ENCODE assay signal across 16 mouse cellular contexts in genomic region chr5:150176251-150177015, GRCm38 (mm10). TPM values are rescaled to one million over a fixed set of nuclear protein-coding genes. Genes with fewer than 3 reads are reported as not detected.
DNase-seq lines count a peak whose midpoint lies in the region; ATAC-seq and TF ChIP-seq lines count a peak whose summit lies in the region.
"Had no signal": no experiment of that assay in that cellular context is flagged by ENCODE, and none has a peak within 500 bp of the region (broad histone marks: within the 10 kb centered on the region; RNA-seq: fewer than 3 reads in every experiment).

No protein-coding gene starts in this region.

- H3K4me3 ChIP-seq in liver, embryonic 16.5 days (ENCODE audit: low read depth, low read length) = no peak overlapping the region
- H3K4me3 ChIP-seq in gastrocnemius, adult 2 months = no peak overlapping the region
- no peak overlapping the region for H3K4me3 ChIP-seq in kidney, embryonic 15.5 days (replicated peaks)
- H3K4me3 ChIP-seq: forebrain, embryonic 13.5 days; heart, adult 2 months; hindbrain, embryonic 13.5 days; limb, embryonic 10.5 days; lung, embryonic 15.5 days; midbrain, embryonic 12.5 days had no signal

- H3K36me3 ChIP-seq in liver, embryonic 16.5 days (ENCODE audit: control insufficient read depth, insufficient read depth) = no peaks in the 10 kb centered on the region
- H3K36me3 ChIP-seq in kidney, embryonic 15.5 days = no peaks in the 10 kb centered on the region
- H3K36me3 ChIP-seq: hindbrain, embryonic 13.5 days; limb, embryonic 10.5 days; lung, embryonic 15.5 days; midbrain, embryonic 12.5 days had no signal

- DNase-seq in spleen, postnatal 36 days (ENCODE audit: low spot score in 2 of 2) = peak; percentile 8 to 14
- no peak for DNase-seq in spleen, adult 18-20 months
- no peak for DNase-seq in gastrocnemius, adult 2 months
- DNase-seq in T-cell, adult 2 months (ENCODE audit: low spot score) = no peak
- DNase-seq: cerebellum, adult 11-12 months; cerebellum, postnatal 25 days; heart, adult 2 months; thymus, postnatal 36 days had no signal

- no peaks in the 10 kb centered on the region for H3K27me3 ChIP-seq in liver, embryonic 16.5 days (ENCODE audit: control insufficient read depth, insufficient read depth, low read depth, low read length)
- H3K27me3 ChIP-seq in kidney, embryonic 15.5 days = no peaks in the 10 kb centered on the region
- H3K27me3 ChIP-seq: forebrain, embryonic 13.5 days; hindbrain, embryonic 13.5 days; lung, embryonic 15.5 days; midbrain, embryonic 12.5 days had no signal

- H3K4me1 ChIP-seq in liver, embryonic 16.5 days (ENCODE audit: control insufficient read depth, low read depth, low read length) = peaks cover 9% of the 10 kb centered on the region
- H3K4me1 ChIP-seq in kidney, embryonic 15.5 days = peaks cover 18% of the 10 kb centered on the region; the same call in 1 of the 2 replicates
- H3K4me1 ChIP-seq: forebrain, embryonic 13.5 days; hindbrain, embryonic 13.5 days; lung, embryonic 15.5 days; midbrain, embryonic 12.5 days had no signal

- TF ChIP-seq CTCF in gastrocnemius, adult 2 months (IDR thresholded peaks at IDR 0.05) = no peak

- H3K27ac ChIP-seq in liver, embryonic 16.5 days (ENCODE audit: low read length) = peak overlapping the region; percentile 34
- H3K27ac ChIP-seq in gastrocnemius, adult 2 months = no peak overlapping the region
- no peak overlapping the region for H3K27ac ChIP-seq in kidney, embryonic 15.5 days
- H3K27ac ChIP-seq: forebrain, embryonic 13.5 days; heart, adult 2 months; hindbrain, embryonic 13.5 days; limb, embryonic 10.5 days; lung, embryonic 15.5 days; midbrain, embryonic 12.5 days had no signal

- 23% methylated on average over 13 of the region's 13 CpGs for WGBS in liver, embryonic 16.5 days (ENCODE audit: insufficient replicate concordance)
- WGBS in kidney, embryonic 15.5 days = 72% methylated on average over 13 of the region's 13 CpGs

- H3K9ac ChIP-seq in liver, embryonic 16.5 days (ENCODE audit: low read depth, low read length) = no peak overlapping the region
- no peak overlapping the region for H3K9ac ChIP-seq in kidney, embryonic 15.5 days
- H3K9ac ChIP-seq: forebrain, embryonic 13.5 days; hindbrain, embryonic 13.5 days; lung, embryonic 15.5 days; midbrain, embryonic 12.5 days had no signal

- peak; percentile 93 to 94 for ATAC-seq in hematopoietic stem cell, adult 5-6 weeks (replicated peaks in 1 of 2; ENCODE audit: insufficient read depth in 1 of 2, low FRiP score in 2 of 2, low TSS enrichment in 1 of 2, low read depth in 1 of 2, poor library complexity in 2 of 2, severe bottlenecking in 2 of 2)
- ATAC-seq in liver, embryonic 16.5 days (ENCODE audit: low read depth) = peak; percentile 47; the same call in 1 of the 2 replicates
- no peak for ATAC-seq in kidney, embryonic 15.5 days (replicated peaks; ENCODE audit: low FRiP score)
- ATAC-seq: forebrain, embryonic 13.5 days had no signal

- intact Hi-C loops in gastrocnemius, adult 2 months (cut with DNase I) = loop anchor here (10.0 kb wide), 1 partner anchor 58 kb away; no protein-coding TSS in a partner anchor

- H3K9me3 ChIP-seq in liver, embryonic 16.5 days (replicated peaks; ENCODE audit: control insufficient read depth, low read length) = no peaks in the 10 kb centered on the region
- H3K9me3 ChIP-seq in kidney, embryonic 15.5 days (replicated peaks) = 0 out of 2 replicates have a peak, but pooled peaks cover 4% of the 10 kb centered on the region
- H3K9me3 ChIP-seq: hindbrain, embryonic 13.5 days; limb, embryonic 10.5 days; lung, embryonic 15.5 days had no signal

- 0 out of 2 replicates have a peak overlapping the region, but pooled peaks have one; percentile 12 for H3K4me2 ChIP-seq in liver, embryonic 16.5 days (ENCODE audit: low read depth, low read length)
- H3K4me2 ChIP-seq in kidney, embryonic 15.5 days = no peak overlapping the region
- H3K4me2 ChIP-seq: forebrain, embryonic 13.5 days; hindbrain, embryonic 13.5 days; lung, embryonic 15.5 days; midbrain, embryonic 12.5 days had no signal

RNA-seq across cellular contexts. Expression of gene Fry, which starts 58.0 kb away (rescaled TPM):
- total RNA-seq in hematopoietic stem cell, adult 5-6 weeks (2017) = 22.6 and 28.2 TPM in 2 replicates
- polyA plus RNA-seq in liver, embryonic 16.5 days (2015; fragmentation: Nextera tagmentation; extraction: Ambion mirVana) = 2.1 and 2.7 TPM in 2 replicates
- total RNA-seq in gastrocnemius, adult 2 months (2021) = 10 to 100 TPM; 73.5 to 85.7 TPM
- polyA plus RNA-seq in kidney, embryonic 15.5 days (2015; fragmentation: Nextera tagmentation; extraction: Ambion mirVana) = 7.0 and 8.3 TPM in 2 replicates

Comparison
In these comparisons a context has a peak if more than half of its experiments do, and no peak if none do; other contexts are left out.
1. DNase-seq: peak in spleen, postnatal 36 days (2 of 2); none in spleen, adult 18-20 months (0 of 2), gastrocnemius, adult 2 months (single experiment) and T-cell, adult 2 months (single experiment).